Mouse (Mus musculus): ENCODE measurements around the gene Zbtb20. TPM values are rescaled to one million over a fixed set of nuclear protein-coding genes. Genes with fewer than 3 reads are reported as not detected.

Zbtb20 gene
- polyA plus RNA-seq, 1 experiment from 2014 or later: 24.0 TPM

DNA sequence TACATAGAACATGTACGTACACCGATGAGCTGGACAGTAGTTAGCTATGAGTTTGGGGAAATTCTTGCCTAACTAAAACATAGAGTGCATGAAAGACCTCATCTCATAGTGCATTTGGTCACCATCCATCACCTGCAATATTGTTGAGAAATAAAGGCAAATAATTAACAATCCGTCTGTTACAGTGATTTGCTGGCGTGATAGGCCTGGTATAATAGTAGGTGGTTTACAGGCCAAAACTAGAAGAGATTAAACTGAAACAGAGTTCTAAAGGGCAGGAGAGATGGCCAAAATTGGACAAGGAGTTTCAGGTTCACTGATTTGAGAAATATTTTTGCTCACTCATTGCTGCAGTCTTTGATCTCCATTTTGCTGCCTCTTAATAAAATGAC lies 460.1 kb downstream of the Zbtb20 start:
- WGBS: 84% methylated on average over 4 of the region's 4 CpGs
- Histone ChIP-seq H3K4me1 (peaks cover 6% of the 10 kb centered on the region; the same call in 1 of the 2 replicates), H3K4me3 (replicated peaks) (no peak overlapping the region), H3K36me3 (no peaks in the 10 kb centered on the region), H3K27ac (replicated peaks) (no peak overlapping the region), H3K4me2 (replicated peaks) (no peak overlapping the region), H3K27me3 (no peaks in the 10 kb centered on the region), H3K9ac (no peak overlapping the region), H3K9me3 (replicated peaks) (no peaks in the 10 kb centered on the region)
- ATAC-seq (ENCODE audit: insufficient number of reproducible peaks, low FRiP score, low TSS enrichment, low read depth): no peak

- ATAC-seq (ENCODE audit: insufficient number of reproducible peaks, low FRiP score, low TSS enrichment, low read depth): no peak
- H3K36me3 ChIP-seq: no peaks in the 10 kb centered on the region
- H3K4me2 ChIP-seq (replicated peaks): no peak overlapping the region
- no peak overlapping the region for H3K9ac ChIP-seq
- H3K4me1 ChIP-seq: peaks cover 3% of the 10 kb centered on the region; the same call in 1 of the 2 replicates
- H3K27me3 ChIP-seq: no peaks in the 10 kb centered on the region
- no peak overlapping the region for H3K4me3 ChIP-seq (replicated peaks)
- WGBS: 73% methylated on average over 4 of the region's 4 CpGs
- no peak overlapping the region for H3K27ac ChIP-seq (replicated peaks)
- no peaks in the 10 kb centered on the region for H3K9me3 ChIP-seq (replicated peaks)
Measured at GRCm38 (mm10) chr16:43340712-43341111, 465.0 kb downstream of the Zbtb20 start.

GRCm38 (mm10) chr16:43341916-43342455 lies 466.3 kb downstream of the Zbtb20 start:
- Histone ChIP-seq H3K27me3 (no peaks in the 10 kb centered on the region), H3K4me1 (no peaks in the 10 kb centered on the region), H3K4me2 (replicated peaks) (no peak overlapping the region), H3K27ac (replicated peaks) (no peak overlapping the region), H3K36me3 (no peaks in the 10 kb centered on the region), H3K9me3 (replicated peaks) (no peaks in the 10 kb centered on the region), H3K4me3 (replicated peaks) (no peak overlapping the region), H3K9ac (no peak overlapping the region)
- ATAC-seq (ENCODE audit: insufficient number of reproducible peaks, low FRiP score, low TSS enrichment, low read depth): no peak

- no peaks in the 10 kb centered on the region for H3K27me3 ChIP-seq
- H3K4me2 ChIP-seq (replicated peaks): no peak overlapping the region
- no peaks in the 10 kb centered on the region for H3K36me3 ChIP-seq
- ATAC-seq (ENCODE audit: insufficient number of reproducible peaks, low FRiP score, low TSS enrichment, low read depth): no peak
- no peak overlapping the region for H3K27ac ChIP-seq (replicated peaks)
- no peak overlapping the region for H3K4me3 ChIP-seq (replicated peaks)
- no peaks in the 10 kb centered on the region for H3K4me1 ChIP-seq
- H3K9ac ChIP-seq: no peak overlapping the region
- H3K9me3 ChIP-seq (replicated peaks): no peaks in the 10 kb centered on the region
Measured at GRCm38 (mm10) chr16:43346094-43346493, 470.4 kb downstream of the Zbtb20 start.

DNA sequence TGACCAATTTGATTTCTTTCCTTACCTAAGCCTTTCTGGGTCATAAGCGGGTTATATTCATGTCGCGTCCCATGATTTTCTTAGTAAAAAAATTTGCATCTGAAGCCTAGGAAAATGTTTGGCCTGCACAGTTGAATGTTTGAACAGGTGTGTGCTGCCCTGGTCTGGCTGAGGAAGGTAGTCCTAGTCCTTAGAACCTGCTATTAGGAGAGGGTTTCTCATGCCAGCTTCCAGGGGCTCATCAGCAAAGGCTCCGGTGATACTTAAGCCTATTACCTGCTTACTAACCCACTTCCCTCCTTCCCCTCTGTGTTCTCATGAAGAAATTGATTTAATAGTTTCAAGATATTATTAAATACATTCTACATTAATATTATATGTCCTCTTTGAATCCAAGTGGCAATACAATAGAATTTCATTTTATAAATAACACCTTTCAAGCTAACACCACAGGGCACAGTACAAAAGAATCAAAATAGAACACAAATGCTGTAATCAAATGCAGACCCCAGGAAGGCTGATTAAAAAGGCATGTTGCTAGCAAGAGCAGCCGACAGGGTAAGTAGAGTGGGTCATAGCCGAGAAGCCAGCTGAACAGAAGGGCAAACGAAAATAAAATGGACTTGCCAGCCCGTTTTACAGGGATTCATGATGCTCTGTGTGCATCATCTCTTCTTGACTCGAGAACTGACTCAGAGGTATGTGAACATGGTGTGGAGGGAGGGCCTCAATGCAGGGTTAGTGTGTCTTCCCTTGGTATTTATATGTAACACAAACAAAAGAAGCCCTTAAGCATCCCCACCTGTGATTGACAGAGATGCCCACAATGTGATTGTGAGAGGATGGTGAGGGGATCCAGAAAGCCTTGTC lies 480.3 kb downstream of the Zbtb20 start:
- no peak overlapping the region for H3K9ac ChIP-seq
- no peaks in the 10 kb centered on the region for H3K36me3 ChIP-seq
- H3K9me3 ChIP-seq (replicated peaks): no peaks in the 10 kb centered on the region
- H3K4me1 ChIP-seq: no peaks in the 10 kb centered on the region
- ATAC-seq (ENCODE audit: insufficient number of reproducible peaks, low FRiP score, low TSS enrichment, low read depth): no peak
- 51% methylated on average over 9 of the region's 9 CpGs for WGBS
- H3K27ac ChIP-seq (replicated peaks): no peak overlapping the region
- no peak overlapping the region for H3K4me2 ChIP-seq (replicated peaks)
- no peak overlapping the region for H3K4me3 ChIP-seq (replicated peaks)
- H3K27me3 ChIP-seq: no peaks in the 10 kb centered on the region

DNA sequence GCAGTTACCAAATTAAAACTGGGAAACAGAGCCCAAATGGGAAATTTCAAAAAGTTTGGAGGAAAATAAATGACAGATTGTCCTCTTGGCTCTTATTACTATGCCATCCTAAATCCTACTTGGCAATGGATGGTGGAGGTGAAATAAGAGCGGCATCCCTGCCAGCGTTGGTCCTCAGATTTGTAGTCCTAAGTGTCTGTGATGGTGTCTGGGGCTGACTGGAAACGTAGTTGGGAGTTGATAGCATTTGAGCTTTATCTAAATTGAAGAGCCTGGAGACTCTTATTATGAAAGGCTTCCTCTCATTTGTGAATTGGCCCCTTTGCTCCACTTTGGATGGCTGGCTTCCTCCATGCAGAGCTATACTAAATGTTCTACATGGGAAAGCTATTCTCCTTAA lies 483.9 kb downstream of the Zbtb20 start:
- Histone ChIP-seq H3K4me2 (replicated peaks) (no peak overlapping the region), H3K27ac (replicated peaks) (no peak overlapping the region), H3K4me3 (replicated peaks) (no peak overlapping the region), H3K27me3 (no peaks in the 10 kb centered on the region), H3K4me1 (peaks cover 17% of the 10 kb centered on the region), H3K9me3 (replicated peaks) (no peaks in the 10 kb centered on the region), H3K9ac (no peak overlapping the region), H3K36me3 (no peaks in the 10 kb centered on the region)
- 81% methylated on average over 3 of the region's 3 CpGs for WGBS
- ATAC-seq (ENCODE audit: insufficient number of reproducible peaks, low FRiP score, low TSS enrichment, low read depth): no peak

DNA sequence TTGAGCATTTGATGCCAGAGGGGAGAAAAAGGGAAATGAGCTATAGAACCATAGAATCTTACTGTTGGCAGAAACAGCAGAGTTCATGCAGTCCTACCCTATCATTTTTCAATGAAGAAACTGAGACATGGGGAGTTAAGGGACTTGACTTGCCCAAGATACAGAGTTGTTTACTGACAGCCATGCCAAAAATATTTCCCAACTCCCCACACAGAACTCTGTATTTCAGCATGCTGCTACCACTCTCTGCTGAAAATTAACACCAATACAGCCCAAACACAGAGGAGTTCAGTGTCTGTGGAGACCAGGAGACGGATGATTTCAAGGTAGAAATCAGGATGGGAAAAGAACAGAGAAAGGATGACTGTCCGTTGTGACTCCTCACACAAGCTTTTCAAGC lies 484.4 kb downstream of the Zbtb20 start:
- no peak for ATAC-seq (ENCODE audit: insufficient number of reproducible peaks, low FRiP score, low TSS enrichment, low read depth)
- WGBS: 74% methylated on average over 2 of the region's 2 CpGs
- no peak overlapping the region for H3K4me2 ChIP-seq (replicated peaks)
- H3K36me3 ChIP-seq: no peaks in the 10 kb centered on the region
- H3K27ac ChIP-seq (replicated peaks): no peak overlapping the region
- H3K4me3 ChIP-seq (replicated peaks): no peak overlapping the region
- no peaks in the 10 kb centered on the region for H3K9me3 ChIP-seq (replicated peaks)
- H3K9ac ChIP-seq: no peak overlapping the region
- no peaks in the 10 kb centered on the region for H3K27me3 ChIP-seq
- peaks cover 19% of the 10 kb centered on the region for H3K4me1 ChIP-seq

DNA sequence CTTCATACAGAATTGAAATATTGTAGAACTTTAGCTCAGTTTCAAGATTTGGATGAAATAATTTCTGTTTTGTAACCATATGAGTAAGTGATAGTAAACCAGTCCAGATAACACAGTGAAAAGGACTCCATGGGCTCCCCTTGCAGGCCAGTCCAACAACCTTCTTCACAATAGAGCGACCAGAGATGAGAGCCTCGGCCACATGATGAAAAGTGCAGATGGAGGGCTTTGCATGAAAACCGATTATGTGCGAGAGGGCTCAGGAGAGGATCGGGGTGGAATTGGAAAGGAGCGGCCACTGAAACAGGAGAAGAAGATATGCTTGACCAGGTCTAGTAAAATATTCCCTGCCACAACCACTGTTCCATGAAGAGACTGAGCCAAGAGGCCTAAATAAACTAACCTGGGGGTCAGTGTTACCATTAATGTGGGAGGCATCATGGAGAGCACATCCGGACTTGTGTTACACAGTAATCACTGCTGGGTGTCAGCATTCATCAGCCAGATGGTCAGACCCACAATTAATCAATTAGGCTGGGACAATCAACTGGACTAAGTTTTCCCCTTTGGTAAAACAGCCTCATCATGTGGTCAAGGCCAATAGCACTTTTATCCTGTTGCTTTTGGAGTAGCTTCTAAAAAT lies 485.3 kb downstream of the Zbtb20 start:
- Histone ChIP-seq H3K27me3 (no peaks in the 10 kb centered on the region), H3K9ac (no peak overlapping the region)
- WGBS: 81% methylated on average over 7 of the region's 7 CpGs

DNA sequence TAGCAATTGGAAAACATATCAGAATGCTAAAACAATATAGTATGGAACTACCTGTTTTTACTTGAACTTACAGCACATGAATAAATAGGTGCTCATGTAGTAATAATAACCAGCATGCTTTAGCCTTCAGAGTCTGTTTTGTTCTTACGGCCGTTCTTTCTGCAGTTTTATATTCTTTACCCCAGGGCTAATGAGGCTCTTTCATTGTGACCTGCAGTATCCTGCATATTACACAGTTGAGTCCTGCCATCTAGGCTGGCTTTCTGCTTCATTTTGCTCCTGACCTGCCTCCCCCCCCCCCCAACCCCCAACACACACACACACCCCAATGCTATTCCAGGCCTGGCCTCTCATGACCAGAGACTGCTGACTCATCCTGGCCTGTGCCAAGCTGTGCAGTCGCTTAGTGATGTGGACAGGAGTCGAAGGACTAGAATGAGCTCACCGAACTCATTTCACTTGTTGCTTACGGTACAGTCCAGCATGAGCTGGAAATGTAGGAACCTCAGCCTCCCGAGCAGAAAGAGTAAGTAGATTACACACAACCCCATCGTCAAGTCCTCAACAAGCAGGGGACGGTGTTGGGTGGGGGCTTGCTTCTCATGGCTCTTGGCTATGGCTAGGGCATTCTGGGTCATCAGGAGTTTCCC lies 487.1 kb downstream of the Zbtb20 start:
- Histone ChIP-seq H3K4me2 (replicated peaks) (no peak overlapping the region), H3K27me3 (no peaks in the 10 kb centered on the region), H3K9me3 (replicated peaks) (no peaks in the 10 kb centered on the region), H3K4me1 (peaks cover 19% of the 10 kb centered on the region), H3K27ac (replicated peaks) (peak overlapping the region; percentile 82; the same call in 1 of the 2 replicates), H3K9ac (no peak overlapping the region), H3K4me3 (replicated peaks) (no peak overlapping the region), H3K36me3 (no peaks in the 10 kb centered on the region)
- ATAC-seq (ENCODE audit: insufficient number of reproducible peaks, low FRiP score, low TSS enrichment, low read depth): peak; percentile 67; the same call in 1 of the 2 replicates
- 77% methylated on average over 9 of the region's 9 CpGs for WGBS

More for the DNA sequence above, 485.3 kb downstream of the Zbtb20 start:
- peaks cover 19% of the 10 kb centered on the region for H3K4me1 ChIP-seq
- ATAC-seq (ENCODE audit: insufficient number of reproducible peaks, low FRiP score, low TSS enrichment, low read depth): no peak
- H3K27ac ChIP-seq (replicated peaks): no peak overlapping the region
- no peak overlapping the region for H3K4me2 ChIP-seq (replicated peaks)
- no peaks in the 10 kb centered on the region for H3K9me3 ChIP-seq (replicated peaks)
- H3K36me3 ChIP-seq: no peaks in the 10 kb centered on the region
- no peak overlapping the region for H3K4me3 ChIP-seq (replicated peaks)

GRCm38 (mm10) chr16:43363316-43363715 lies 487.6 kb downstream of the Zbtb20 start:
- Histone ChIP-seq H3K9me3 (replicated peaks) (no peaks in the 10 kb centered on the region), H3K4me1 (peaks cover 19% of the 10 kb centered on the region), H3K36me3 (no peaks in the 10 kb centered on the region), H3K9ac (no peak overlapping the region), H3K4me3 (replicated peaks) (no peak overlapping the region), H3K27ac (replicated peaks) (peak overlapping the region; percentile 82), H3K4me2 (replicated peaks) (peak overlapping the region; percentile 4; the same call in 1 of the 2 replicates), H3K27me3 (no peaks in the 10 kb centered on the region)
- no peak for ATAC-seq (ENCODE audit: insufficient number of reproducible peaks, low FRiP score, low TSS enrichment, low read depth)
- WGBS: 40% methylated on average over 6 of the region's 6 CpGs

Data from embryonic facial prominence, embryonic 15.5 days (tissue).